Mouse (Mus musculus): ENCODE data around the gene Nacc2.

The Nacc2 gene

DNA sequence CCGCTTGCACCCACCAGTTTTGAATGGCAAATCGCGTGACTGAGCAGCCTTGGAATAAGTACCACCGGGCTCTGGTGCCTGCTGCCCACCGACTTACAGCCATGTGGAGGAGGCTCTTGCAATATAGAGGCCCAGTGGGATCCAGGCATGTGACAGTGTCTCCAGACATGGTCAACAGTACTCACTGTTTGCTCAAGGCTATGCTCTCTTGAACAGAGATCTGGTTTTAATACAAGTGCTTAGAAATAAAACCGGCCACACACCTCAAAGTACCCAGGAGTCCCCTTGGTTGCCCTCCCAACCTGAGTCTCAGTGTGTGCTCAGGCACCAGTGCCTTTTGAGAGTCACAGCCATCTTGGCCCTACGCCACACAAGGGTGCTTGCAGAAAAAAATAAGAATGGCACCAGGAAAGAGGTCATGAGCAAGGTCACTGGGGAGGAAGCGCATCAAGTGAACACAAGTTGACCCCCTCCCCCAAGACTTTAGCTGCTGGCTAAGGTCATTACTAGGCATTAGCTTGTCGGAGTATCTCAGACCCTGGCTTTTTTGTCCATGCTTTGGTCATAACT is at the start of gene Nacc2:
TSS of gene Nacc2 (minus strand) at position 142 of the 570 bp plus-strand sequence.
- no peak for DNase-seq

DNA sequence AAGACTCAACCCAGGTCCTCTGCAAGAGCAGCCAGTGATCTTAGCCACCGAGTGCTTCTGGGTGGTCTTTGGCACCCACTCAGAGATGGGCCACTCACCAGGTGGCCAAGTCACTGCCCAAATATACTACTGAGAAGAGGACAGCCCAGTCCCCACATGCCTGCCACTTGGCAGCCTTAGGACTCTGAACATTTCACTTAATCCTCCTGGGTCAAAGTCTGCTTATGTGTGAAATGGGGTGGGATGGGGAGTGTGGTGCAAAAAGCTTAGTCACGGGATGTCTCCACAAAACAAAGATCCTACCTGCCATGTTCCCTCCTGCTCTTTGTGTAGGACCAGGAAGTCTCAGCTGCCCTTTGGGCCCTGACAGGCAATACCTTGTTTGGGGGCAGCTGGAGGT is 49.1 kb upstream of the Nacc2 start:
- DNase-seq = no peak

DNA sequence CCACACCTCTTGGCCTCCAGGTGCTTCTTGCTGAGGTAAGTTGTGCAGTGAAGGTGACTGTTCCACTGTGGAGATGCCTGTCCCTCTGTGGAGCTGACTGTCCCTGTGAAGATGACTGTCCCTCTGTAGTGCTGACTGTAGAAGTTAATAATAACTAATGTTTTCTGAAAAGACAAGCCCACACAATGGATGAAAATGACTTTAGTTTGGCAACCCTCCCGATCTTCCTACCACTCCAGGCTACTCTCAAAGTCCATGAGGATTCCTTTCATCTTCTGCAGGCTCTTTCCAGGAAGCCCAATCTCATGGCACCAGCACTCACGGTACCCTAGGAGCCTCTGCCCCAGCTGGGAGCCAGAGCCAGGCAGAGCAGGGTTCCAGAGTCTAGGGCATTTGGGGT is 47.4 kb upstream of the Nacc2 start:
- DNase-seq = no peak

DNA sequence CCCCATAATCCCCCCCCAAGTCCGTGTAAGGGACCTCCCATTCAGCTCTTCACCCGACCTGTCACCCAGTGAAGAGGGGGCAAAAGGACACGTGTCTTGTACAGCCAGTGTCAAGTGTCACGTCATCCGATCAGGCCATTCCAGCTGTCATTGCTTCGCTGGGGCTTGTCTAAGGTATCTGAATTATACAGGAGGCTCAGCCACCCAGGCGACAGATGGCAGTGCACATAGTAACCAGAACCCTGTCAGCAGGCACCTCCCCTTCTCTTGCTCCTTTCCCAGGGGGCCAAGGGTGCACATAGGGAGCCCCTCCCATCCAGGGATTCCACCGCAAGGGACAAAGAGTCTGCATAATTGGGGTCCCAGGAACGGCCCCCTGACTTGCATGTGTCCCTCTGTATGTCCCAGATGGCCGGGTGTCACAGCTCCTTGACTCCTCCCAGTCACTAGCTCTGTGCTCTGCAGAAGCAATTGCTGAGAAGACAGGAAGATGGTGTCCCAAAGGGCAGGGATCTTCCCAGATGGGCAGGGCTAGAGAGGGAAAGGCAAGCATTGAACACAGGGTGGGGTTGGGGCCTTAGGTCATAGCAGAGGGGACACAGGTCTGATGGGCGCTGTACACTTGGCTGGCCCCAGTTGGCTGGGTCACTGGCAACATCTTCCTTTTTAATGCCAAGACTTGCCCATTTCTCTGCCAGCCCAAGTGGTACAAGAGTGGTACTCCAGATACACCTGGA is 46.0 kb upstream of the Nacc2 start:
- DNase-seq = peak; percentile 66

DNA sequence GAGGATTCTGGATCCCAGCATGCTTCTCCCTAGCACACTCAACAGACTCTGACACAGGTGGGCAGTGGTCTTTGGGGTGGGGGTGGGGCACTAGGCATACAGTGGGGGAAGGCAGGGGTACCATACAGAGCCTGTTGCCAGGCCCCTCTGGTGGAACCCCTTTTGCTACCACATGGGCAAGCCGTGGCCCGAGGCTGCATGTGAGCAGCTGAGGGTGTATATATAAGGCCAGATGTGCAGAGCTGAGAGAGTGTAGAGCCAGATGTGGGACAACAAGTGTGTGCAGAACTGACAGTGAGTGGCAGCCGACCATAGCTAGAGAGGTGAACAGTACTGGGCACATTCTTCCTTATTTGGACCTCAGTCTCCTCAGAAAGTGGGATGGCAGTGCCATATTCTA is 43.9 kb upstream of the Nacc2 start:
- no peak for DNase-seq

DNA sequence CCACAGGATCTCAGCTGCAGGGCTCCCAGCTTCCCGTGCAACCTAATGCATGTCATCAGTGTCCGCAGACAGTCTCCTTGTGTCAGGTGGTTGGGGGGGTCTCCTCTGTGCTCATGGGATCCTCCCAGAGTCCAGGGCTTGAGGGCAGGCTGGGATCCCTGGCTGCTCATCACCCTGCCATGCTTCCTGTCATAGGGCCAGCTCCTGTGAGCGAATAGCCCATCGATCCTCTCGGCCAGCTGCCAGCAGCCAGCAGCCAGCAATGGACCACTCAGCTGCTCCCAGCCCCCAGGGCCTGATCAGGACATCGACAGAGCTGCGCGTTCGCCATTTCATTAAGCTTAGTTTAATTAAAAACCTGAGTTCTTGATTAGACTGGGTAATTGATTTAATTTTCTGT is 35.0 kb upstream of the Nacc2 start:
- DNase-seq = no peak

DNA sequence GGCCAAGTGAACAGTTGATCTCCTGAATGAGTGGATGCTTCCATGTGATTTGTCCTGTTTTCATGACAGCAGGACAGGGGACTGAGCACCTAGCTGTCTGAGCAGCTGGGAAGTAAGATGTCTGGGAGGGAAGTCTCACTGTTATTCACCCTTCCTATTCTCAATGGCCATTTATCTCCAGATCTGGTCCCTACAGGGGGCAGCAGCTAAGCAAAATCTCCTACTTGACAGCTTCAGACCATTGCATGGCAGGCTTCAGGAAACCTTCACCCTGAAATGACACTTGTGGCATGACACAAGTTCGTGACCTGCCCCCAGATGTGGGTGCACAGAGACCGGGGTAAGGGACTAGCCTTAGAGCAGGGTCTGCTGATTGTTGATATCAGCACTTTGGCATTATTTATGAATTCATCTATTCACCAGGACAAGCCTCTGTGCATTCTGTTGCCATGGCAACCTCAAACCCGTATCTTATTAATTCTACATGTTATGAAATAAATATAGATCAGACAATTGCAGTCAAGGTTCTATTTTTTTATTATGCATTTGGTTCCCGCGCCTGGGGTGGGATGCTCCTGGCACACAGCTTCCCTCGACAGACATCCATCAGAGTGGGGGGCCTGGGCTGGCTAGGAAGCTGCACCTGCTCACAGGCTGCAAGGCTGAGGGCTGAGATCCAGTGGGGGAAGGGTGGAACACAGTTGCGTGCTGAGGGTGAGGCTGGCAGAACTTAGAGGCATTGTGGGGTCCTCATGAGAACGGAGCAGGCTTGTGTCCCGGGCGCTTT is 33.4 kb upstream of the Nacc2 start:
- DNase-seq = no peak

DNA sequence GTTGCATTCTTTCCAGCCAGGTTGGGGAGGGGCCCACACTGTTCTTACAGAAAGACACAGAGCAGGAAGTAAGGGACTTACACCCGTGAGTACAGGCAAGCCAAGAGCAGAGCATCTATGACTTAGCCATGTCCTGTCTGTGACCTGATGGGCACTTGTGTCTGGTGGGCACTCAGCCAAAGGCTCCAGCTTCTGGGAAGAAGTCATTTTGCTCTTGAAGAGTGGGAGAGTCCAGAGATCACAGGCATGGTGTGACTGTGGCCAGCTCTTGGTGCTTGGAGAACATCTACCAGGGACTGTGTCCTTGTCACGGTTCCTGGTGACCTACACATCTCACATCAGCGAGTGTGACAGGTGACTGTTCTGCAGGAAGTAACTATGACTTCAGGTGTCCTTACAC is 32.7 kb upstream of the Nacc2 start:
- no peak for DNase-seq

DNA sequence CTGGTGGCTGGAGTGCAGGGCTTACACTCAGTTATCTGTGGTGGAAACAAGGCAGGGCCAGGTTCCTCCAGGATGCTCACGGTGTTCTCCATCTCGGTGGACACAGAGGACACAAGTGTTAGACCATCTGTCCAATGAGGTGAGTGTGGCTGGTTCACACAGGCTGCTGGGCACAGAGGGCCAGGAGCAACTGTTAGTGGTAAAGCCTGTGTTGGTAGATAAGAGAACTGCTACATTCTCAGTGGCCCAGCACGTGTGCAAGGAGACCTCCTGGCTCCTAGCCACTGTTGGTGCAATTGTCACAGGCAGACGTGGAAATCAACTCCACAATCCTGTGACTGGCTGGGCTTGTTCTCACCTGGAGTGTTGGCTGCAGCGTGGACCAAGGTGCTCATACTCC is 31.6 kb upstream of the Nacc2 start:
- no peak for DNase-seq

DNA sequence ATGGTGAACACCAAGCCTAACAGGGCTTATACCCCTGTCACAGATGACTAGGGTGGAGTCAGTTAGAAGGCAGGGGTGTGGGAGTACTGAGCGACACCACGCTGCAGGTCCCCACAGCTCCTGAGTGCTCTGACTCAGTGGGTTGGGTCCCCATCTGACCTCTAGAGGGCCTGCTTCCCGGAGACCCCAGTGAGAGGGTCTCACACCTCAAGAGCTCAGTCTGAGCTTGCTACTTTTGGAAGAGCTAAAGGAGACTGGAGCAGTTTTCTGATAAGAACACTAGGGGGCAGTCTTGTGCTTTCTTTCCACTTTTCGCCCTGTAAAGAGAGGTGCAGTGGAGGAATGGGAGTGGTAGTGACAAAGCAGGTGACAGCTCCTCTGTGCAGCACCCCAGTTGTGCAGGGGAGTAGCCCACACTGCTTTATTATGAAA is 30.9 kb upstream of the Nacc2 start:
- peak; percentile 76 for DNase-seq

DNA sequence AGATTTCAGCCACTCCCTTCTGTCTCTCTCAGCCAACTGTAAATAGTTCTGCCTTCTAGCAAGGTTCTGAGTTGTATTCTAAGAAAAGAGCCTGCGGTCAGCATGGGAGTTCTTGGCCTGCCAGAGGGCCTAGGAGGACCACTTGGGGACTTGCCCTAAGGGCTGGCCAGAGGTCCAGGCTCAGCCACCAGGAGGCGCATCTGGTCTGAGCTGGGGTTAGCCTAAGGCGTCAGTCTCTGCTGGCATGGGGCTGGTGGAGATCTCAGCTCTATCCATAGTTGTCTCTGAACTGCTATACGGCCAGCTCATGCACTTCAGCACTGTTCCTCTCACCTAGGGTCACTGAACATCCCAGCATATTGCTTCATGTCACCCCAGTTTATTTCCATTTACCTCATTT is 30.3 kb upstream of the Nacc2 start:
- peak; percentile 57 for DNase-seq

DNA sequence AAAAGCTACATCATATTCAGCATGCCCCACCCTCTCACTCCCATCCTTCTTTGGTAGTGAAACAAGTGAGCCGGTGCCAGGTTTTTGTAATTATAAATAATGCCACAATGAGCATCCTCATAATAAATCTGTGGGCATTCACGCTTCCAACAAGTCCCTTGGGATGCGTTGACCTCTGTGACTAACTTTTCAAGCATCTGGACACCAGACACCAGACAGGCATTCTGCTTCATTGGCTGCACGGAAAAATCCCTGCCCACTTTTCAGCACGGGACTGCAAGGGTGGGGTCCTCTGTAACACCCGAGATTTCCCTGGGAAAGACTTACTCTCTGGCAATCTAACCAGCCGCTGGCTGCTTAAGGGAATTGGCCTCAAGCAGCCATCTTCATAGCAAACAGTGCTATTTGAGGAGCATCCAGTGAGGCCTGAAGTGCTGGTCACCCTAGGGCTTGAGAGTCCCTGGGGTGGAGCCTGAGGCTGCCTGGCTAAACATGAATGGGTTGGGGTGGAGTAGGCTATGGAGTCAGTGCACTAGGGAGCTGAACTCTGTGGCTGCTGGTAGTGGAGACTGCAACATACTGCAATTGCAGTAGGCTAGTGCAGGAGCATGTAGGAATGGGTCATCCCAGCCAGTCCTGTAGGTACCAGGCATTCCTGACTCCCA is 24.8 kb upstream of the Nacc2 start:
- peak; percentile 62 for DNase-seq

DNA sequence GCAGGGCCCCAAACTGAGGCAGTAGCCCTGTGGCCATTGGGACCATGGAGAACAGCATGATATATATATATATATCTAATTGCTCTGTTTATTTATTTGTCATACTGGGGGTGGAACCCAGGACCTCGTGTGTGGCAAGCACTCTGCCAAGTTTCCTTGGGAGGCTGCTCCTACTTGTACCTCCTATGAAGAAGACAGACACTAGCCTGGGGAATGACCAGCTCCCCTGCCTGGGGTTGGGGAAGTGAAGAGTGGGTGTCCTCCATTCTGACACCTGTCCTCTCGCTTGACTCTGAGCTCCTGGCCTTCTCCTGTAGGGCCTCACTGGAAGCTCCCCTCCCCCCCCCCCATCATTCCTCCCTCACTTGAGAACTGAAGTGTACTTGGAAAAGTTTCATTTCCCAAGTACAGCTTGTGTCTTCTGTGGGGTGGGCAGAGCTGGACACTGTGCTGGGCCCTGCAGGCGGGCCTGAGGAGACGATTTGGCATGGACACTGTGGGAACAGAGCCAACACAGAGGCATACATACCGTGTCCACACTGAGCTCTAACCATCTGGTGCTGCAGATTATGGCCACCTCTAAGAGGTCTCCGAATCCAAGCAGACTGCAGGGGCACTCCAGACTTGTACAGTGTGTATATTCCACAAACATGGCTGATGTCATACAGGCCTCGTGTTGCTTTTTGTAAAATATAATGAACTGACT is 23.5 kb upstream of the Nacc2 start:
- no peak for DNase-seq

DNA sequence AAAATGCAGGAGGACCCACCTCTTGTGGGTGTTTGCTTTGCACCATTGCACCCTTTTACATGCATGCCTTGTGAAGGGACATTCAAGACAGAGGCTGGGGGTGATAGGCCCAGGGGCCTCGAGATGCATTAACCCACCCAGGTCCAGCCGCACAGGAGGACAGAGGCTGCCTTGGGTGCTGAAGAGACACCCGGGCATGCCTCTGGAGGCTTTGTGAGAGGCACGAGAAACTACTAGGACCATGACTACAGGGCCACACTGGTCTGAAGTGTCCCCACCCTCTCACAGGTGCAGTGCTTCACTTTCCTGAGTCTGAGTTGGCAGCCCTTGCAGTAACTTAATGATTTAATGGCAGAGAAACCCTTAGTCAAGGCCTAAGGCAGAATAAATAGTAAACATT is 22.1 kb upstream of the Nacc2 start:
- DNase-seq = no peak

DNA sequence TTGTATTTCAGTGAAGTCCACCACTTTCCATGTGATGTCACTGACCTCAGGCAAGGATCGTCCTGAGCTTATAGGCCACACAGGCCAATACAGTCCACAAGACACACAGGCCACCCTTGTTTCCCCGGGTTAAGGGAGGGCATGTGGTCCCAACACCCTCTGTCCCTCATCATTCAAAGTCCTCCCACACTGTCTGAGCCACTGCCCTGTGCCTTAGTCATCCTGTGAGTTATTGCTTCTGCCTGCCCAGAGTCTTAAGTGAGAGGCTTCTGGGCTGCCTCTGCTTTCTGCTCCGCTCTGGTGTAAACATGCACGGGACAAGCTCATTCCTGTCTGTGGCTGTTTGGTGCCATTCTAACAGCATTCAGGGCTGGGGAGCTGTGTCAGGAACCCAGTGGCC is 21.3 kb upstream of the Nacc2 start:
- no peak for DNase-seq

DNA sequence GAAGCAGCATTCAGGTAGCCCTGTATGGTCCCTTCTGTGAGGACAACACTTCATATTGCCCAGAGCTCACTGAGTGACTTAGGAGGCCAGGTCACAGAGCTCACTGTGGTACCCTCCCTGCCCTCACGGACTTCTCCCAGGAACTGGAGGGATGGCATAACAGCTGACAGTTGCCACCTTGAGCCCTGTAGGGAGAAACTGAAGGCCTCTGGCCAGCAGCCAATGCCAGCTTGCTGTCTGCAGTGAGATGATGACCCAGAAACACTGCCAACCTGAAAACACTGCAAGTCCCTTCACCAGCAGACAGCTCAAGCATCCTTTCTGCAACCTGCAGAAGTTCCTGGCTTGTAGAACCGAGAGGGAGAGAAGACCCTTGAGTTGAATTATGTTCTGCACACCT is 20.5 kb upstream of the Nacc2 start:
- DNase-seq = no peak

DNA sequence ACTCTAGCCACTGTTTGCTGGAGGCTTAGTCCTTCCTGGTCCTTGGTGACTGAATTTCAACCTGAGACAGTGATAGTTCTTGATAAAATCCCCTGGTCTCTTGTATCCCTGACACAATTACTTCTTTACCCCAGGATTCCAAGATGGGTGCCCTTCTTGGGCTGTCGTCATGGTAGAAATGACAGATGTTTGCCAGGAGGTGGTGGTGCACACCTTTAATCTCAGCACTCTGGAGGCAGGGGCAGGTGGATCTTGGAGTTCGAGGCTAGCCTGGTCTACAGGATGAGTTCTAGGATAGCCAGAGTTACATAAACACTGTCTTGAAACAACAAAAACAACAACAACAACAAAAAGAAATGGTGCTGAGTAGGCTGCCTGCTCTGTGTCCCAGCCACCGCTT is 20.0 kb upstream of the Nacc2 start:
- DNase-seq = no peak

DNA sequence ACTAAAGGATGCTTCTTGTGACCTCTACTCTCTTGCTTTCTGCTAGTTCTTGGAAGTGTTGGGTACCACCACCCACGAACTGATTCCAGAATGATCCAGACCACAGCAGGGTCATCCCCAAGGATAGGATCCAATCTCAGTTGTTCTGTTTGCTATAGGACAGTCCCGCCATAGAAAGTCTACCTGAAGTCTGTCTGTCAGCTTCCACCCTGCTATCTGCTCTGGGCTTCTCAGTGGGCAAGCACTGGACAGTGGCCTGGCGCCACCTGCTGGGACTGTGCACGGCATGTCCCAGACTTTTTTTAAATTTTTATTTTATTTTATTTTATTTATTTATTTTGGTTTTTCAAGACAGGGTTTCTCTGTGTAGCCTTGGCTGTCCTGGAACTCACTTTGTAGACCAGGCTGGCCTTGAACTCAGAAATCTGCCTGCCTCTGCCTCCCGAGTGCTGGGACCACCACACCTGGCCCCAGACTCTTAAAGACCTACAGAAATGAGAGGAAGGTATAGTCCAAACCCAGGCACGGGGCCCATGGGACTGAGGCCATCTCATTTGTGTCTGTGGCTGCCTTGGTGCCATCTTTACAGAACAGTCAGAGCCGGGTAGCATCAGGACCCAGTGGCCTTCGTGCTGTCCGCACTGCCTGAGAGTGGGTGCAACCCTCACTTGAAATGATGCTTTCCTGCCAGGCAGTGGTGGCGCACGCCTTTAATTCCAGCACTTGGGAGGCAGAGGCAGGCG is 19.0 kb upstream of the Nacc2 start:
- DNase-seq = peak; percentile 71

DNA sequence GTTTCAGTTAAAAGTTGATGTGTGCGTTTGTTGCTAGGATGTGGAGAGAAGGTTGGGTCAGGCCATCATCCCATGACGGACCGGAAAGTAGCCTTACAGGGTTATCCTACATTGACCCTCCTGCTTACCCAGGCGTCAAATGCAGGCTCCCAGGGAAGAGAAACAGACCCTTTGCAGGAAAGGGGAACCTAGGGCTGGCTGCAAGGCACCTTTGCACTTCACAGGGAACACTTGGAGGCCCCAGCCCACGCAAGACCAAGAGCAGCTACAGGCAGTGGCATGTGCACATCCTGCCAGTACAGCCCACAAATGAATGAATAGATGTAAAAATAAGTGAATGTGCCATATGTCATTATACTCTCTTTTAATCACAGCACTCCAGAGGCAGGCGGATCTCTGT is 17.9 kb upstream of the Nacc2 start:
- DNase-seq = no peak

DNA sequence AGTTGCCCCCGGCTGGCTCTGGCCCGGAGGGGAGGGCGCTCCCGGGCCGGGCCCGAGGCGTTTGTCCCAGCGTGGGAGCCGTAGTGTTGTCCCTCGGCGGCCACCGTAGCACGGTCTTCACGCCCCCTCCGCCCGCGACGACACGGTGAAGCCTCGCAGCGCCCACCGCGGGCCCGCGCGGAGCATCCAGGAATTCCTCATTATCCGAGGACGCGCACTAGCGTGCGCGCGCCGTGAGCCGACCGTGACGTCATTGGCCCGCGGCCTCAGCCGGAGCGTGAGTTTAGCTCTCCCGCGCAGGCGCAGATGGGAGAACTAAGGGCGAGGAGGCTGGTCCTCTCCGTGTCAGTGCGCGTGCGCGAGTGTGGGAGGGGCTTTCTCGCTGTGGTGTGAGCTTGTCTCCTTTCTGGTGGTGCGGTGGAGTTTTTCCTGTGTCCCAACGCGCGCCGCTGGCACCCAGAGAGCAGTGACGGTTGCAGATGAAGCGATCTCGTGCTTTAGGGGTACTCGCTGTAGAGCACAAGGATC is 17.3 kb upstream of the Nacc2 start:
- DNase-seq = peak; percentile 100

DNA sequence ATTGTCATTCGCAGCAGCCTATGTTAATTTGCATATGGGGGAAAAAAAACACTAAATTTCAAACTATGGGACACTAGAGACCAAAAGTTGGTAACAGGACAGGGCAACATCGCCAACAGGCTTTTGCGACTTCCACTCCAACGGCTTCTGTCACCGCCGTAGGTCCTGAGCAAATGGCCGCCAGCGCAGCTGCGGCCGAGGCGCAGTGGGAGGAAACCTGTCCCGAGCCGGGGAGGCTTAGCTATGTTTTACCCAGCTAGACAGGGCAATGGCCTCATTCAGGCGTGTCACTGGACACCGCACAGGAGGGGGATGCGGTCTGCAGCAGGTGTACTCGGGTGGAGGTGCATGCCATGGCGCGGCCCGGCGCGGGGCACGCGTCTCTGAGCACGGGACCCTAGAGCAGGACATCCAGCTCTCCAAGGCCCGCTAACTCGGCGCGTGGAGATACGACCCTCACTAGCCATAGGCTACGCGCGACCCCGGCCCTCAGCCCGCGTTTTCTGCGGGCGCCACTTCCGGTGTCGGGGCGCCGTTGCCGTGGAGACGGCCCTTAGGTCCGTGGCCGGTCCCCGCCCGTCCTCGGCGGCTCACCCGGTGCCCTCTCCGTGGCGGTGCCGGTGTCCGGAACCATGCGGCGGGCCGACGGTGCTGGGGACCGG is 16.7 kb upstream of the Nacc2 start:
- DNase-seq = peak; percentile 89

All from embryo, embryonic 11 days (tissue).